8 mouse cellular contexts compared by ENCODE assay signal in genomic region chr1:64295512-64295945, GRCm38 (mm10).
DNase-seq lines count a peak whose midpoint lies in the region; ATAC-seq and TF ChIP-seq lines count a peak whose summit lies in the region.

No protein-coding gene starts in this region.

- no peak overlapping the region for H3K4me2 ChIP-seq in kidney, embryonic 14.5 days (replicated peaks; ENCODE audit: low read depth, low read length)

- H3K27me3 ChIP-seq in kidney, embryonic 14.5 days (ENCODE audit: control insufficient read depth, insufficient read depth, low read length) = no peaks in the 10 kb centered on the region

- no peaks in the 10 kb centered on the region for H3K9me3 ChIP-seq in kidney, embryonic 14.5 days (ENCODE audit: control insufficient read depth, low read length)

- TF ChIP-seq CTCF in brain, embryonic 14.5 days (IDR thresholded peaks at IDR 0.05; ENCODE audit: borderline replicate concordance, extremely low read depth, insufficient read depth, insufficient read length) = no peak

- H3K27ac ChIP-seq in kidney, embryonic 14.5 days (ENCODE audit: low read depth, low read length) = peak overlapping the region; percentile 26; the same call in 1 of the 2 replicates

- H3K4me3 ChIP-seq in kidney, embryonic 14.5 days (ENCODE audit: low read length) = no peak overlapping the region

- no peak for ATAC-seq in kidney, embryonic 14.5 days (ENCODE audit: low FRiP score, low TSS enrichment)

- DNase-seq in kidney, adult 11 months = no peak
- DNase-seq in brain, embryonic 14.5 days (ENCODE audit: low read depth) = peak; percentile 54
- DNase-seq in heart, adult 9 months (ENCODE audit: low spot score in 2 of 2) = peak; percentile 54 to 62
- peak; percentile 43 to 47 for DNase-seq in kidney, postnatal 25 days
- no peak for DNase-seq in layer of hippocampus, adult 8-10 months (ENCODE audit: low spot score in 2 of 2)
- no peak for DNase-seq in B cell, adult 2 months
- DNase-seq in Muller cell, postnatal 12 days (ENCODE audit: inconsistent ontology term) = no peak

- 24% methylated on average over 6 of the region's 6 CpGs for WGBS in kidney, embryonic 14.5 days

- peaks cover 4% of the 10 kb centered on the region; the same call in 1 of the 2 replicates for H3K4me1 ChIP-seq in kidney, embryonic 14.5 days (ENCODE audit: control insufficient read depth, insufficient read depth, low read length)

- H3K36me3 ChIP-seq in kidney, embryonic 14.5 days (ENCODE audit: control insufficient read depth, insufficient read depth, low read length) = no peaks in the 10 kb centered on the region

- TF ChIP-seq POLR2A in brain, embryonic 14.5 days (IDR thresholded peaks at IDR 0.05; ENCODE audit: borderline replicate concordance, extremely low read depth, insufficient read depth, insufficient read length, poor library complexity, severe bottlenecking) = no peak

- no peak overlapping the region for H3K9ac ChIP-seq in kidney, embryonic 14.5 days (ENCODE audit: low read depth, low read length)

Comparison
In these comparisons a context has a peak if more than half of its experiments do, and no peak if none do; other contexts are left out.
1. DNase-seq: peak in brain, embryonic 14.5 days (single experiment), heart, adult 9 months (2 of 2) and kidney, postnatal 25 days (2 of 2); none in kidney, adult 11 months (single experiment), layer of hippocampus, adult 8-10 months (0 of 2), B cell, adult 2 months (0 of 2) and Muller cell, postnatal 12 days (single experiment).